Mouse (Mus musculus) spleen, adult 2 months (tissue): ENCODE results near the gene Cenpo.

Experiments
- CTCF ChIP-seq: fragments of 200-500 bp; IDR thresholded peaks from 2 replicates; pipeline ENCODE4 v1.5.1; 2011; ENCODE audit warnings: mild to moderate bottlenecking, inconsistent platforms; ENCODE audit not compliant: insufficient read depth, insufficient read length, insufficient replicate concordance; ENCODE audit errors: extremely low read depth
- POLR2A ChIP-seq: fragments of 200-500 bp; IDR thresholded peaks from 2 replicates; pipeline ENCODE4 v1.6.1; 2011; ENCODE audit warnings: low read depth, low read length, inconsistent platforms

- no peak for TF ChIP-seq POLR2A
- TF ChIP-seq CTCF: no peak
These were observed 25.5 kb downstream of the Cenpo start for GRCm38 (mm10) chr12:4208405-4209133.
